Mouse (Mus musculus) liver, embryonic 13.5 days (tissue): ENCODE results near the gene BC034090. TPM values are rescaled to one million over a fixed set of nuclear protein-coding genes. Genes with fewer than 3 reads are reported as not detected.
A peak's percentile ranks its signal among the peaks of the same experiment; 100 is the strongest.

Source experiments
- ATAC-seq: fragments of 200-750 bp; cut with Nextera tagmentation; 2 replicates; pipeline ENCODE4 v1.8.0; 2017; ENCODE audit warnings: low read depth, mild to moderate bottlenecking, moderate number of reproducible peaks, moderate library complexity
- DNase-seq: peaks from one replicate; pipeline ENCODE4 v3.0.0; 2022
- H3K27ac ChIP-seq: fragments of 300-500 bp; sonication (generic); 2 replicates; pipeline ENCODE4 v1.5.1; 2015; ENCODE audit warnings: moderate library complexity, mild to moderate bottlenecking, inconsistent platforms
- H3K27me3 ChIP-seq: fragments of 300-500 bp; sonication (generic); 2 replicates; pipeline ENCODE4 v1.6.1; 2015; ENCODE audit warnings: mild to moderate bottlenecking, inconsistent platforms
- H3K36me3 ChIP-seq: fragments of 300-500 bp; sonication (generic); 2 replicates; pipeline ENCODE4 v1.6.1; 2015; ENCODE audit warnings: mild to moderate bottlenecking, inconsistent platforms
- H3K4me1 ChIP-seq: fragments of 300-500 bp; sonication (generic); replicated peaks from 2 replicates; pipeline ENCODE4 v1.6.1; 2015; ENCODE audit warnings: inconsistent platforms
- H3K4me2 ChIP-seq: fragments of 300-500 bp; sonication (generic); 2 replicates; pipeline ENCODE4 v1.6.1; 2015; ENCODE audit warnings: inconsistent platforms, mild to moderate bottlenecking, moderate library complexity
- H3K4me3 ChIP-seq: fragments of 300-500 bp; sonication (generic); replicated peaks from 2 replicates; pipeline ENCODE4 v1.5.1; 2015; ENCODE audit warnings: mild to moderate bottlenecking, inconsistent platforms
- H3K9ac ChIP-seq: fragments of 300-500 bp; sonication (generic); 2 replicates; pipeline ENCODE4 v1.6.1; 2015; ENCODE audit warnings: mild to moderate bottlenecking, inconsistent platforms
- H3K9me3 ChIP-seq: fragments of 300-500 bp; sonication (generic); replicated peaks from 2 replicates; pipeline ENCODE4 v1.6.1; 2016; ENCODE audit warnings: inconsistent platforms
- WGBS: fragments of 180-500 bp; shearing (Covaris S2); methylation state at CpG from one replicate; pipeline ENCODE4 v1.1.7; 2015; ENCODE audit not compliant: insufficient replicate concordance; 5-methylcytosine and 5-hydroxymethylcytosine counted together
- polyA plus RNA-seq: library from polyadenylated mRNA; unstranded; fragments of >200 nt; fragmentation: Nextera tagmentation; extraction: Ambion mirVana; gene quantifications from 2 replicates; pipeline ENCODE4 v1.2.1, GENCODE M21; 2015

Gene BC034090
- polyA plus RNA-seq, 1 experiment from 2014 or later = 0.28 TPM

DNA sequence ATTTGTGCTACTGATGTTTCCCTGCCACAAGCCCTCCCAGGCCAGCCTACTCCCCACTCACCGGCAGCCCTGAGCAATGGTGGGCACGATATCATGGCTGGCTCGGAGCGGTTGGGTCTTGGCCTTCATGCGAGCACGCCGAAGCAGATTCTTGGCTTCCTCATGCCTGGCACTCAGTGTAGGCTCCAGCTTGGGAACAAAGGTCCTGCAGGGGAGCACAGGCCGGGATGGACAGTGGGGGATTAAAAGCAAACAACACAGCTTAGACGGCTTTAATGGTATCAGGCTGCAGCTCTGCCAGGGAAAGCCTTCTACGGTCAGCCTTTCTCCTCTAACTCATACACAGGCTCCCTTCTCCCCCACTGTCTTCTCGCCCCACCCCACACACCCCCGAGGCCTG is 11.9 kb downstream of the BC034090 start:
- no peak overlapping the region for H3K9ac ChIP-seq
- H3K27me3 ChIP-seq = no peaks in the 10 kb centered on the region
- H3K9me3 ChIP-seq = no peaks in the 10 kb centered on the region
- no peak overlapping the region for H3K4me2 ChIP-seq
- ATAC-seq = no peak
- H3K4me1 ChIP-seq = peaks cover 10% of the 10 kb centered on the region; the same call in 1 of the 2 replicates
- no peak overlapping the region for H3K4me3 ChIP-seq
- H3K27ac ChIP-seq = no peak overlapping the region
- WGBS = 79% methylated on average over 12 of the region's 12 CpGs
- no peak for DNase-seq
- H3K36me3 ChIP-seq = no peaks in the 10 kb centered on the region

DNA sequence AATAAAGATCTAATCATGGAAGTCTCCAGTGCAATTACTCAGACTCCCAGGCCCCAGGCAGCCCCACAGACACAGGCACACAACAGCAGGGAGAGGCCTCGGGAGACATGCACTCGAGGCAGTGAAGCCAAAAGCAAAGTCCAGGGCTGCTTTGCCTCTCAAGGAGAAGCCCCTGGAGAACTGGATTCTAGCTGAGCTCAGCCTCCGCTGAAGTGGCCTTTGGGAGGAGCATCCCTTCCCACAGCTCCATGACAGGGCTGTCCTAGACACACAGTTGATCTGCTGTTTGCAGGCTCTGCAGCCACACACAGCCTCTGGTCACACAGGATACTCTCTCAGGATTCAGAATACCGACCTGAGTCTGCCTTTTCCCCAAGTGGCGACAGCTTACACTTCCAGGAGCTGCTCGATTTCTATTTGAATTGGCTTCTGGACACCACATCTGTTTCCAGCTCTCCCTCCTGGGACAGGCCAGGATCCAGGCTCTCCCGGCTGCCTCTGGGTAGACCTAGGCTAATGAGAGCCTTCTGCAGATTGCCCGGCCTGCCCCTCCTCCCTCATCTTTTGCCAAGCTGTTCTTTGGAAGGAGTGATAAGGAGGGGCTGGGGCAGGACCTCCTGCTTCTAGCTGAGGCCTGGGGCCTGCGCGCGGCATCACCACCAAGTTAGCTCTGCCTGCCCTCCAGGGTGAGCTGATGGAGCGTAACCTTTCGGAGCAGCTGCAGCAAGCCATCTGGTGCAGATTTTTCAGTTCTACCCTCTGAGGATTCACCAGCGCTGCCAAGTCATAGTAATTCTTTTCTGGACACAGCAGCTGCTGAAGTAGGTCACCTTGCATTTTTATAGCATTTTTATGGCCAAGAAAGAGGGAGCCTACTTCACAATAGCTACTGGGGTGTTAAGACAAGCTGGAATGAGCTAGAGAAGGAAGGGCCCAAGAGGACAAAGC is 14.5 kb downstream of the BC034090 start:
- peaks cover 10% of the 10 kb centered on the region; the same call in 1 of the 2 replicates for H3K4me1 ChIP-seq
- H3K27me3 ChIP-seq = peaks cover 2% of the 10 kb centered on the region; the same call in 1 of the 2 replicates
- ATAC-seq = no peak
- no peaks in the 10 kb centered on the region for H3K9me3 ChIP-seq
- H3K4me3 ChIP-seq = no peak overlapping the region
- WGBS = 57% methylated on average over 14 of the region's 14 CpGs
- no peaks in the 10 kb centered on the region for H3K36me3 ChIP-seq
- H3K4me2 ChIP-seq = no peak overlapping the region
- H3K9ac ChIP-seq = no peak overlapping the region
- no peak for DNase-seq
- no peak overlapping the region for H3K27ac ChIP-seq

DNA sequence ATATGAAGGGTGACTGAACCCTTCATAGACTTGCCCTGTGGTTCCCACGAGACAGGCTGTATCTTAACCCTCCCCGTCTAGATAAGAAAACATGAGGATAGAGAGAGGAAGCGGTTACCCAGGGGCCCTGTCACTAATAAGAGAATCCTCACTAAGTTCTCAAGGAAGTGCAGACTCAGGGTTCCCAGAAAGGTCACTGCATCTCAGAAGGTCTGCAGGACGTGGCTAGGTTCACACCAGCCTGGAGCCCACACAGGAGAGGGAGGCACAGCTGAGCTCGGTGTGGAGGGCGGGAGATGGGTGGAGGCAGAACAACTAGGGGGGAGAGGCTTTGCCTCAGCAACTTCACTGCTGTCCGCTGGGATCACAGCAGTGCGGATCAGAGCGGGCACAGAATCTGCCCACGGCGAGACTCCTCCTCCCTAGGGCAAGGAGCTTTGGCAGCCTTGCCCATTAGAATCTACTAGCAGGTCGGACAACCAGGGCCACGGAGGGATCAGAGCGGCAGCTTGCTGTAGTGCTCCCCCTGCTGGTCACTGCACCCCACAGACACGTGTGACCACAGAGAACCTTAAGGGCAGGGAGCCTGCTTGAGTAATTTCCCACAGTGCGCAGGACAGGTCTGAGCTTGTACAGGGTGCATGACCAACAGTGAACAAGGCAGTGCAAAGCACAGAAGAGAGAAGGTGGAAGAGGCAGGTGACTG is 20.2 kb downstream of the BC034090 start:
- ATAC-seq (peak; percentile 79), DNase-seq (peak; percentile 73)
- H3K4me3 ChIP-seq = peak overlapping the region; percentile 35
- H3K27me3 ChIP-seq = peaks cover 4% of the 10 kb centered on the region; the same call in 1 of the 2 replicates
- 5% methylated on average over 16 of the region's 16 CpGs for WGBS
- H3K36me3 ChIP-seq = no peaks in the 10 kb centered on the region
- H3K4me2 ChIP-seq = peak overlapping the region; percentile 70
- peak overlapping the region; percentile 2; the same call in 1 of the 2 replicates for H3K27ac ChIP-seq
- no peaks in the 10 kb centered on the region for H3K9me3 ChIP-seq
- H3K4me1 ChIP-seq = peaks cover 23% of the 10 kb centered on the region
- peak overlapping the region; percentile 23; the same call in 1 of the 2 replicates for H3K9ac ChIP-seq

DNA sequence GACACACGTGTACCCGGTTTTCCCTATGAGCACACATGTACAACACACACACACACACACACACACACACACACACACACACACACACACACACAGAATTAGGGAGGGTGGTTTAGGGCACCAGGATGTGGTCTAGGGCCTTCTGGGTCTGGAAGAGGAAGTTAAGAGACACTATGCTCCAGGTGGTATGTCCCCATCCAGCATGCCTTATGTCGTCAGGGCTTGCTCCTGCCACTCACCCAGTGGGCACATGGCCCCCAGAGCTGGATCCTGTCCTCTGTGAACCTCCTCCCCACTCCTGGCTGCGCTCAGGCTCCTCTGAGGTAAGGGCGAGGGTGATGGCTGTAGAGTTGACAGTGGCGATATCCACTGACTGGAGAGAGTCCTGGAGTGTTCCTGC is 21.2 kb downstream of the BC034090 start:
- no peak for DNase-seq
- ATAC-seq = peak; percentile 5; the same call in 1 of the 2 replicates
- H3K4me3 ChIP-seq = no peak overlapping the region
- H3K9ac ChIP-seq = no peak overlapping the region
- H3K36me3 ChIP-seq = no peaks in the 10 kb centered on the region
- H3K27me3 ChIP-seq = peaks cover 4% of the 10 kb centered on the region; the same call in 1 of the 2 replicates
- 53% methylated on average over 6 of the region's 6 CpGs for WGBS
- H3K27ac ChIP-seq = no peak overlapping the region
- peaks cover 23% of the 10 kb centered on the region for H3K4me1 ChIP-seq
- no peaks in the 10 kb centered on the region for H3K9me3 ChIP-seq
- peak overlapping the region; percentile 70 for H3K4me2 ChIP-seq

DNA sequence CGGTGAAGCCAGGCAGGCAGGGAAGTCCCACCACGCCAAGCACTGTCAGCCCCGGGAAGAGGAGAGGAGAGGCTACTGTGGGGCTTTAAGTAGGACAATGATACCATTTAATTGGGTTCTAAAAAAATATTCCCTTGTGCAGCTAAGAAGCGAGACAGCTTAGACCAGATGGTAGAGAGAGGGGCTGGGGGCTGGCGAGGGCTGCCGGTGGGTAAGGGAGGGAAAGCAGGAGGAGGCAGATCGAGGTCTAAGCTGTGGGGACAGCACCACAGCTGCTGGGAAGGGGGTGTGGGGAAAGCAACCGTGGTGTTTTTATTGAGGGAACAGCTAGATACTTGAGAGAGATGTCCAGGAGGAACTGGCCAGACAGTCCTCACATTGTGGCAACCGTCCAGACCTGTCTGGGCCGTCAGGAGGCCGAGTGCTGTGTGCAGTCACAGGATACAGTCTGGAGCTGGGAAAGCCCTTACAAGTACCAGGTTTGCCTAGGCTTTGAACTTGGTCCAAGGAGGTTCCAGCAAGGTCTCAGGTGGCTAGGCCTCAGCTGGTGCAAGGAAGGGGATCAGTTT is 22.1 kb downstream of the BC034090 start:
- H3K9ac ChIP-seq = no peak overlapping the region
- peaks cover 23% of the 10 kb centered on the region for H3K4me1 ChIP-seq
- H3K4me2 ChIP-seq = no peak overlapping the region
- H3K36me3 ChIP-seq = no peaks in the 10 kb centered on the region
- 60% methylated on average over 11 of the region's 11 CpGs for WGBS
- ATAC-seq (no peak), DNase-seq (no peak)
- peaks cover 4% of the 10 kb centered on the region; the same call in 1 of the 2 replicates for H3K27me3 ChIP-seq
- no peak overlapping the region for H3K4me3 ChIP-seq
- no peak overlapping the region for H3K27ac ChIP-seq
- no peaks in the 10 kb centered on the region for H3K9me3 ChIP-seq

DNA sequence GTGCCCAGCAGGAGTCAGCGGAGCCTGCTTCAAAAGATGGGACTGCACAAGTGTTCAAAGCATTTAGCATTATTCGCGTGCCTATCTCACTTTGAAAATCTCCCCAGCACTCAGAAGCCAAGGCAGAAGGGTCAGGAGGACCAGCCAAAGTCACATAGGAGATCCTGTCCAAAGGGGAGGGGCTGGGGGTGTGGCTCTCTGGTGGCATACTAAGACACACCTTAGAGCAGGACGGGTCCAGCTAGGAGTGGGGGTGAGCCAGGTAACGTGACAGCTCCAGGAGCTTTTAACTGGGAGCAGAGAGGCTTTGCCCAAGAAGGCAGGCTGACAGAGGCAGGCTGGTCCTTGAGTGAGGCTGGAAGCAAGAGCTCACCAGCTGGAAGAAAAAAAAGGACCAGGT is 25.3 kb downstream of the BC034090 start:
- Histone ChIP-seq H3K4me2 (no peak overlapping the region), H3K9me3 (no peaks in the 10 kb centered on the region), H3K27ac (no peak overlapping the region), H3K36me3 (no peaks in the 10 kb centered on the region), H3K27me3 (no peaks in the 10 kb centered on the region), H3K4me1 (peaks cover 16% of the 10 kb centered on the region), H3K9ac (no peak overlapping the region), H3K4me3 (no peak overlapping the region)
- 72% methylated on average over 5 of the region's 5 CpGs for WGBS
- ATAC-seq = no peak
- DNase-seq = no peak

DNA sequence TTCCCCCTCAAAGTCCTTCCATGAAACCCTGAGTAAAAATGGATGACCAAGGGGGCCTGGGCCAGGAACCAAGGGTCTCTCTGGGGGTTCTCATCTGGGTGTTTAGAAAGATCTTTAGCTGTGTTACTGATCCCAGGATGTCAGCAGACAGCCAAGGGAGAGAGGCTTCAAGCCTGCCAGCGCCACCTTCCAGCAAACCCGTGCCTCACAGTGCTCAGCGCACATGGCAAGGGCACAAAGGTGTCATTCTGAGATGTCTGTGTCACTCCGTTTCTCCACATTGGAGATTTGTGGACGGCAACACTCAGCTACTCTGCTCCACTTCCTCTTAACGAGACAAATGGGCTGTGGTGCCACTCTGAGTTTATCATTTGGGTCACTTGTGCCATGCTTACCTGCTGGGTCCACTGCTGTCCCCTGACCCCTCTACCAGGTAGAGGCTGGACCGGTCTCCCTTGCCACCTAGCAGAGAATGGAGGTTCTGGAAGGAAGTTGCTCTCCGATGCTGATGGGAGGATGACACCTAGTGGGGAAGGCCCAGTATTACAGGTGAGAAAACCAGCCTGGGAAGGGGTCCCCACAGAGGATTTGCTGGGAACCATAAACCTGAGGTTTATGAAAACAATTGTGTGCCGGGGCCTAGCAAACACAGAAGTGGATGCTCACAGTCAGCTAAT is 26.2 kb downstream of the BC034090 start:
- H3K4me1 ChIP-seq = peaks cover 13% of the 10 kb centered on the region
- WGBS = 42% methylated on average over 9 of the region's 9 CpGs
- no peak overlapping the region for H3K4me2 ChIP-seq
- no peaks in the 10 kb centered on the region for H3K9me3 ChIP-seq
- H3K4me3 ChIP-seq = no peak overlapping the region
- H3K9ac ChIP-seq = no peak overlapping the region
- no peak overlapping the region for H3K27ac ChIP-seq
- no peaks in the 10 kb centered on the region for H3K27me3 ChIP-seq
- no peaks in the 10 kb centered on the region for H3K36me3 ChIP-seq
- ATAC-seq (no peak), DNase-seq (peak; percentile 35)

DNA sequence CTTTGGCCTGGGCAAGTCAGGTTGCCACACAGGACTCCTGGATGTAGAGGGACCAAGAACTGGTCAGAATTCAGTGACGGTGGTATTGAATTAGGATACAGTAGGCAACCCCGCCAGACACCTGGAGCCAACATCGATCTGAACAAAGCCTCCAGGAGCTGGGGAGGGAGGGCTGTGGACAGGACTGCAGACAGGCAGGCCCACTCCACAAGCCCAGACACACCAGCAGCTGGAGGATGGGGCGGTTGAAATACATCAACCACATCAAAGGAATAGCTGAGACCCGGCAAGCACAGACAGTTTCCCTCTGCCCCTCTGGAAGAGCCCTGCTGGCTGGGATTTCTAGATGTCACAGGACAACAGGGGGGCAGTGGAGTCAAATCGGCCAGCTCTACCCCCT is 27.4 kb downstream of the BC034090 start:
- ATAC-seq (no peak), DNase-seq (no peak)
- Histone ChIP-seq H3K9ac (no peak overlapping the region), H3K27me3 (no peaks in the 10 kb centered on the region), H3K4me2 (no peak overlapping the region), H3K9me3 (no peaks in the 10 kb centered on the region), H3K27ac (no peak overlapping the region), H3K4me3 (no peak overlapping the region), H3K36me3 (no peaks in the 10 kb centered on the region), H3K4me1 (peaks cover 10% of the 10 kb centered on the region; the same call in 1 of the 2 replicates)
- 69% methylated on average over 6 of the region's 6 CpGs for WGBS

DNA sequence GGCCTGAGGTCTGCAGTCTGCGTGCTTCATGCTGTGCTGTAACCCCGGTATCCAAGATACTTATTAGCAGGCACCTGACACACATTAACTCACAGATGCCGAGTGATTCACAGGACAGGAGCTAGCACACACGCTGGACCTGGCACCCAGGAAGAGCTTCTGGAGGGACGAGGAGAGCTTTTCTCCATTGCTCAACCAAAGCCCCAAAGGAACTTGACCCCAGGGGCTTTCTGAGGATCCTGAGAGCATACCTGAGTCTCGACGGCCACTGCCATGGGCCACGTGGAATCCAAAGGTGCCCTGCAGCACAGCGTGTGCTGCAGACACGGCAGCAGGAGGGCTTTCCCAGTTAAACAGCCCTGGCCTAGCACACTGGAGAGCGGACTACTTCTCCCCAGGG is 27.9 kb downstream of the BC034090 start:
- Histone ChIP-seq H3K9me3 (no peaks in the 10 kb centered on the region), H3K4me1 (peaks cover 10% of the 10 kb centered on the region; the same call in 1 of the 2 replicates), H3K36me3 (no peaks in the 10 kb centered on the region), H3K27ac (no peak overlapping the region), H3K4me2 (no peak overlapping the region), H3K4me3 (no peak overlapping the region), H3K27me3 (no peaks in the 10 kb centered on the region), H3K9ac (no peak overlapping the region)
- DNase-seq (no peak), ATAC-seq (no peak)
- 67% methylated on average over 11 of the region's 11 CpGs for WGBS

DNA sequence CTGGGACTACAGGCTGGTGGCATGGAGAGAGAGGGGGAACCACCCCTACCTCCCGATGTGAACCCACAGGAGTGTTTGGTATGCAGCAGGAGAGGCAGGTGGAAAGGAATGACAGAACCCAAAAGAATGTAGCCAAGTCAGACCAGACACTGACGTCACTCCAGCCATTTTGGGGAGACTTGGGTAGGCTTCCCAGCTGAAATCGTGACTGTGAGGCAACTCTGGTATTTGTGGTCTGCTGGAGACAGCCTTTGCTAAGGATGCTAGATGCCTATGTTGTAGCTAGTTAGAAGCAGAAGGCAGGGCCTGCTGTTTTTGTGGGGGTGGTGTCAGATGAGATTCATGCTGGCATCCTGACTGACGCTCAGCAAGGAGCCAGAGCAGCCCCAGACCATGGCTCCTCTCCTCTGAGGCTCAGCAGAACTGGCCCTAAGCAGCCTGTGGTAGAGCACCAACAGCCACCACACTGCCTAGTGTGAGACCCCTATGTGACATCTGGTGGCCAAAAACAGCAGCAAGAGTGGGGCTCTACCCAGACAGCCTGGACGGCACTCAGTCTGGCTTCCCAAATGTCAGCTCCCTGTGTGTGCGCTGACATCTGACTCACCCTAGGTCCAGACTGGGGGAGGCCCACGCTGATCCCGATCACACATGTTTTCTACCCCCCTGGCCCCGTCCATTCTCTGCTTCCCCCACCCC is 29.0 kb downstream of the BC034090 start:
- WGBS = 44% methylated on average over 9 of the region's 9 CpGs
- peaks cover 12% of the 10 kb centered on the region; the same call in 1 of the 2 replicates for H3K4me1 ChIP-seq
- no peak overlapping the region for H3K9ac ChIP-seq
- H3K9me3 ChIP-seq = no peaks in the 10 kb centered on the region
- no peaks in the 10 kb centered on the region for H3K27me3 ChIP-seq
- no peak overlapping the region for H3K4me3 ChIP-seq
- H3K4me2 ChIP-seq = no peak overlapping the region
- no peak for DNase-seq
- no peak for ATAC-seq
- H3K36me3 ChIP-seq = no peaks in the 10 kb centered on the region
- H3K27ac ChIP-seq = no peak overlapping the region
